Mouse (Mus musculus): ENCODE measurements around the gene Chmp2b. TPM values are rescaled to one million over a fixed set of nuclear protein-coding genes. Genes with fewer than 3 reads are reported as not detected.

Chmp2b gene
- polyA plus RNA-seq, 1 experiment from 2014 or later: 153 TPM

DNA sequence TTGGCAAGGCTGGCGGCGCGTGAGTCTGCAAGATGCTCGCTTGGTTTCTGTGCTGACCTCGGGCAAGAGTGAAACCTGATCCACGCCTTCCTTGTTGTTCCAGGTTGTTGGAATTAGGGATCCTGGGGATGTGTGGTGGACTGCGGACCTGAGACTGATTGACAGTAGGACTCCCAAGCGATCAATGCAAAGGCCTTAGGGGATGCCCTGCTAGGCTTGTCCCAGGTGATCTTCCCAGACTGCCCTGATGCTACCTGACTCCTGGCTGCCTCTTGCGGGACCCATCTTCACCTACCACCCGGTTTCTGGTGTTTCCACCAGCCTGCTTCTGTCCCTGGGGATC lies 309 bp upstream of the Chmp2b start:
- peak overlapping the region; percentile 88 for H3K4me3 ChIP-seq (replicated peaks; ENCODE audit: low read length)
- peak overlapping the region; percentile 75 for H3K27ac ChIP-seq
- DNase-seq (ENCODE audit: low spot score) (no peak), ATAC-seq (ENCODE audit: low FRiP score) (peak; percentile 72)
- peak overlapping the region; percentile 59 for H3K4me2 ChIP-seq (replicated peaks)
- 0% methylated on average over 10 of the region's 10 CpGs for WGBS
- peak overlapping the region; percentile 86 for H3K9ac ChIP-seq
- no peaks in the 10 kb centered on the region for H3K36me3 ChIP-seq (replicated peaks; ENCODE audit: control insufficient read depth, insufficient read depth)
- H3K4me1 ChIP-seq (replicated peaks; ENCODE audit: control insufficient read depth, insufficient read depth, low read length): 0 out of 2 replicates have a peak, but pooled peaks cover 10% of the 10 kb centered on the region
- no peaks in the 10 kb centered on the region for H3K9me3 ChIP-seq (ENCODE audit: control insufficient read depth, low read length)
- H3K27me3 ChIP-seq (ENCODE audit: control insufficient read depth, insufficient read depth, low read length): no peaks in the 10 kb centered on the region

DNA sequence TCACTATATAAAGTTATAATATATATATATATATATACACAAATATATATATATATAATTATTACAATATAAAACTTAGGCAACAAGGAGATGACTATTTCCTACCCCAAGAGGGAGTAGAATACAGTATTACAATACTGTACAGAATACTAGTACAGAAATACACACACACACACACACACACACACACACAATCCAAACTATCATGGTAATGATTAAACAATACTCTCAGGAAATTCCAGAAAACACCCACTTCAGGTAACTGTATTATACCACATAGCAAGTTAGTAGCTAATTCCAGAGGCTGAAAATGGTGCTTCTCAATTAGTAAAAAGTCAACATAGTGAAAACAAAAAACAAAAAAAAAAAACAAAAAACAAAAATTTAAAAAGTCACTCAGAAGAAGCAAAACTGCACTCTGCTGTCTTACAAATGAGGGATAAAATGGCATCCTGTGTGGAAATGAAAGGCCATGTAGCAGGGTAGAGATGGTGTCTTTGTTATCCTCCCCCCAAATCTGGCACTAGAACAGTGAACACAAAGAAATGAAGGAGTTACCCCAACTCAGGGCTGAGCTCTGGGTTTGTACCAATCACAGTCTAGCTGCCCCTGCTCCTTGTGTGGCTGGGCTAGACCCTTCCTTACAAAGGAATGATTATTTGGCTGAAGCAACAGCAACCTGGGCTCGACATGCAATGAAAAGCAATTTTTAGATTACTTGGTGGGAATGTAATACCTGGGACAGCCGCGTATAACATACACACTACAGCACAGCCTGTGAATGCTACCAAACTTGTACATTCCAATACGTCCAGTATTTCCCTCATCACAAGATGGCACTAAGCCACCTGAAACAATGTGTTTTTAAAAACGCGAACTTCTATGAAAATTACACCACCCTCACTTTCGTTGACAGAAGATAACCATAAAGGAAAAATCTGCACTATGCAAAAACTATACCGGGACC lies 1.2 kb downstream of the Chmp2b start:
- peak; percentile 58 for DNase-seq (ENCODE audit: low spot score)
- ATAC-seq (ENCODE audit: low FRiP score): peak; percentile 18; the same call in 1 of the 2 replicates
- Histone ChIP-seq H3K4me2 (replicated peaks) (peak overlapping the region; percentile 59), H3K27me3 (ENCODE audit: control insufficient read depth, insufficient read depth, low read length) (no peaks in the 10 kb centered on the region), H3K4me1 (replicated peaks; ENCODE audit: control insufficient read depth, insufficient read depth, low read length) (0 out of 2 replicates have a peak, but pooled peaks cover 10% of the 10 kb centered on the region), H3K4me3 (replicated peaks; ENCODE audit: low read length) (peak overlapping the region; percentile 88), H3K27ac (peak overlapping the region; percentile 75), H3K9ac (peak overlapping the region; percentile 86), H3K36me3 (replicated peaks; ENCODE audit: control insufficient read depth, insufficient read depth) (no peaks in the 10 kb centered on the region), H3K9me3 (ENCODE audit: control insufficient read depth, low read length) (no peaks in the 10 kb centered on the region)
- 16% methylated on average over 8 of the region's 8 CpGs for WGBS

DNA sequence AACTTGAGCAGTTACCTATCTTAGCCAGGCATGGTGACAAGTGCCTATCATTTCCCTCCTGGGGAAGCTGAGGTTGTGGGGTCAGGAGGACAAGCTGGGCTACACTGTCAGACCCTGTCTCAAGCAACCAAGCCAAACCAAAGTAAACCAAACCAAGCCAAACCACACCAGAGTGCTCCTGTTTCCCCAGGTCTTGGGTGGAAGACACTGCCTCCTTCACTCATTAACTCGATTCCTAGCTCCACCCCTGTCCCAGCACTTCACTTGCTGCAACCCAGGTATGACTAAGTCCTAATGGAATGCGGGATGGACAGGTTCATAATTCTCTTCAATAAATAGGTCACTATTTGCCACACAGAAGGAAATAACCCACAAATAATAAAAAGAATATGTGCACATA lies 2.9 kb downstream of the Chmp2b start:
- Histone ChIP-seq H3K27me3 (ENCODE audit: control insufficient read depth, insufficient read depth, low read length) (no peaks in the 10 kb centered on the region), H3K9ac (no peak overlapping the region), H3K4me2 (replicated peaks) (peak overlapping the region; percentile 41), H3K9me3 (ENCODE audit: control insufficient read depth, low read length) (no peaks in the 10 kb centered on the region), H3K4me3 (replicated peaks; ENCODE audit: low read length) (0 out of 2 replicates have a peak overlapping the region, but pooled peaks have one; percentile 88), H3K27ac (no peak overlapping the region), H3K36me3 (replicated peaks; ENCODE audit: control insufficient read depth, insufficient read depth) (no peaks in the 10 kb centered on the region), H3K4me1 (replicated peaks; ENCODE audit: control insufficient read depth, insufficient read depth, low read length) (0 out of 2 replicates have a peak, but pooled peaks cover 10% of the 10 kb centered on the region)
- DNase-seq (ENCODE audit: low spot score) (no peak), ATAC-seq (ENCODE audit: low FRiP score) (no peak)
- WGBS: 84% methylated on average over 2 of the region's 2 CpGs

DNA sequence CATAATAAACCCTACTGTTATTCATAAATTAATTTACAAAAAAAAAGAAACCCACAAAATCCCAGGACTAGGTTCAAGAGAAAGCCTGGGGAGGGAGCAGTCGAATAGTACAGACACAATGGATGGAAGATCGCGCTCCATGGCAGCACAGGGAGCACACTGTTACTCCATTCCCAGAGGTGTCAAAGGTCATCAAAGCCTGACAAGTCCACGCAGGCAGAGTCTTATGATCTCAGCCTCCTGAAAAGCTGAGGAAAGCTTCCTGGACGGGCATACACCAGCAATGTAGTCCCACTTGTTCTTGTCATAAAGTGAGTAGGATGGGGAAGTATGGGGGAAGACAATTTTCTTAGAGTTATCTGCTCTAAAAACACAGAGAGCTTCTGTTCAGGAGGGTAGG lies 5.2 kb downstream of the Chmp2b start:
- DNase-seq (ENCODE audit: low spot score) (no peak), ATAC-seq (ENCODE audit: low FRiP score) (no peak)
- Histone ChIP-seq H3K36me3 (replicated peaks; ENCODE audit: control insufficient read depth, insufficient read depth) (no peaks in the 10 kb centered on the region), H3K4me1 (replicated peaks; ENCODE audit: control insufficient read depth, insufficient read depth, low read length) (0 out of 2 replicates have a peak, but pooled peaks cover 10% of the 10 kb centered on the region), H3K4me2 (replicated peaks) (no peak overlapping the region), H3K4me3 (replicated peaks; ENCODE audit: low read length) (no peak overlapping the region), H3K9ac (no peak overlapping the region), H3K9me3 (ENCODE audit: control insufficient read depth, low read length) (no peaks in the 10 kb centered on the region), H3K27me3 (ENCODE audit: control insufficient read depth, insufficient read depth, low read length) (no peaks in the 10 kb centered on the region), H3K27ac (no peak overlapping the region)
- 62% methylated on average over 5 of the region's 5 CpGs for WGBS

DNA sequence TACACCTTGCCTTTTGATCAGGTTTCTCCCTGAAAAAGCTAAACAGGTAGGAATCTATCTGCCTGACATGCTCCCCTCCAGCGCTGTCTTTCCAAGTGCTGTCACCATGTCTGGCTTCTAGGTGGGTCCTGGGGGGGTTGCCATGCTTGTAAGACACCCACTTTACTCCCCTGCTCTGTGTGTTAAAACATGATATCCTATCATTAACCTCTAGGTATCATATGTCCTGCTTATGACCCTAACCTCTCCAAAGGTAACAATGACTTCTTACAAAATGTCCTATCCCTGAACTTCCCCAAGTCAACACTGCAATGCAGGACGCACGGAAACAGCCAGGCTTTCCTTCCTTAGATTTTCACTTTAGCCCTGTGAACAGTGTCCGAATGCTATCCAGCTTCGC lies 8.3 kb downstream of the Chmp2b start:
- 91% methylated on average over 5 of the region's 5 CpGs for WGBS
- ATAC-seq (ENCODE audit: low FRiP score): no peak

DNA sequence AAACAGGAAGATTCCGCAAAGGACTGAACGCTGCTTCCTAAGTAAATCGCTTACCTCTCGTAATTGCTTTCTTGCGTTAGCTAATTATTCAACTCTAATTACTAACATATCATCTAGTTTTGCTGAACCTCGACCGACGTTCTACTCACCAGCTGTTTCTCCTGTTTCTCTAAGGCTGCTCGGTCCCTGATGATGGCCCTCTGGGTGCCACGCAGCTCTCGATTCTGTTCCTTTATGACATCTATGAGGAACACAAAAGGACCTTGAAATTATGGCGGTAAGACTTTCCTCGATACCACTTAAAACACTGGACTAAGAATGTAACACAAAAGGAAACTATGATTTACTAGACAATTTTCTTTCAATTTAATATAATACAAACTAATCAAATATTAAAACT lies 11.7 kb downstream of the Chmp2b start:
- Histone ChIP-seq H3K9ac (no peak overlapping the region), H3K9me3 (ENCODE audit: control insufficient read depth, low read length) (no peaks in the 10 kb centered on the region), H3K4me1 (replicated peaks; ENCODE audit: control insufficient read depth, insufficient read depth, low read length) (no peaks in the 10 kb centered on the region), H3K27ac (no peak overlapping the region), H3K4me3 (replicated peaks; ENCODE audit: low read length) (no peak overlapping the region), H3K27me3 (ENCODE audit: control insufficient read depth, insufficient read depth, low read length) (no peaks in the 10 kb centered on the region), H3K4me2 (replicated peaks) (0 out of 2 replicates have a peak overlapping the region, but pooled peaks have one; percentile 4), H3K36me3 (replicated peaks; ENCODE audit: control insufficient read depth, insufficient read depth) (peaks cover 11% of the 10 kb centered on the region)
- WGBS: 74% methylated on average over 13 of the region's 13 CpGs
- ATAC-seq (ENCODE audit: low FRiP score): no peak
- DNase-seq (ENCODE audit: low spot score): no peak

More for the DNA sequence above, 8.3 kb downstream of the Chmp2b start:
- Histone ChIP-seq H3K36me3 (replicated peaks; ENCODE audit: control insufficient read depth, insufficient read depth) (no peaks in the 10 kb centered on the region; the same call in 1 of the 2 replicates), H3K4me2 (replicated peaks) (no peak overlapping the region), H3K27me3 (ENCODE audit: control insufficient read depth, insufficient read depth, low read length) (no peaks in the 10 kb centered on the region), H3K9me3 (ENCODE audit: control insufficient read depth, low read length) (no peaks in the 10 kb centered on the region), H3K4me3 (replicated peaks; ENCODE audit: low read length) (no peak overlapping the region), H3K27ac (no peak overlapping the region), H3K9ac (no peak overlapping the region), H3K4me1 (replicated peaks; ENCODE audit: control insufficient read depth, insufficient read depth, low read length) (0 out of 2 replicates have a peak, but pooled peaks cover 1% of the 10 kb centered on the region)
- no peak for DNase-seq (ENCODE audit: low spot score)

DNA sequence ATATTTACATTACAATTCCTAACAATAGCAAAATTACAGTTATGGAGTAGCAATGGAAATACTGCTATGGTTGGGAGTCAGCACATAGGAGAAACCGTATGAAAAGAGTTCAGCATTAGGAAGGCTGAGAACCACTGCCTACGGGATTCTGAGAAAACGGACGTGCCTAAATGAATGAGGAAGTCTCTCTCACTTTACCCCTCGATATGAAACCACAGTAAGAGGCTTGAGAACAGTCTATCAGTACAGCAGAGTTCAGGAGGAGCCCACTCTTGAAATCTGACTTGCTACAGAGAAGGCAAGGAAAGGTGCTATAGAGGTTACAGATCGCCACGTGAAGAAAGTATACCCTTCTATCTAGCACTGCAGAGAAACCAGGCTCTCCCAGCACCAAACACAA lies 13.6 kb downstream of the Chmp2b start:
- ATAC-seq (ENCODE audit: low FRiP score) (no peak), DNase-seq (ENCODE audit: low spot score) (no peak)
- no peaks in the 10 kb centered on the region for H3K9me3 ChIP-seq (ENCODE audit: control insufficient read depth, low read length)
- no peak overlapping the region for H3K4me3 ChIP-seq (replicated peaks; ENCODE audit: low read length)
- H3K4me2 ChIP-seq (replicated peaks): no peak overlapping the region
- H3K36me3 ChIP-seq (replicated peaks; ENCODE audit: control insufficient read depth, insufficient read depth): peaks cover 29% of the 10 kb centered on the region
- whole genome bisulfite sequencing: 92% methylated on average over 7 of the region's 7 CpGs
- no peaks in the 10 kb centered on the region for H3K4me1 ChIP-seq (replicated peaks; ENCODE audit: control insufficient read depth, insufficient read depth, low read length)
- no peaks in the 10 kb centered on the region for H3K27me3 ChIP-seq (ENCODE audit: control insufficient read depth, insufficient read depth, low read length)
- H3K27ac ChIP-seq: no peak overlapping the region
- no peak overlapping the region for H3K9ac ChIP-seq

DNA sequence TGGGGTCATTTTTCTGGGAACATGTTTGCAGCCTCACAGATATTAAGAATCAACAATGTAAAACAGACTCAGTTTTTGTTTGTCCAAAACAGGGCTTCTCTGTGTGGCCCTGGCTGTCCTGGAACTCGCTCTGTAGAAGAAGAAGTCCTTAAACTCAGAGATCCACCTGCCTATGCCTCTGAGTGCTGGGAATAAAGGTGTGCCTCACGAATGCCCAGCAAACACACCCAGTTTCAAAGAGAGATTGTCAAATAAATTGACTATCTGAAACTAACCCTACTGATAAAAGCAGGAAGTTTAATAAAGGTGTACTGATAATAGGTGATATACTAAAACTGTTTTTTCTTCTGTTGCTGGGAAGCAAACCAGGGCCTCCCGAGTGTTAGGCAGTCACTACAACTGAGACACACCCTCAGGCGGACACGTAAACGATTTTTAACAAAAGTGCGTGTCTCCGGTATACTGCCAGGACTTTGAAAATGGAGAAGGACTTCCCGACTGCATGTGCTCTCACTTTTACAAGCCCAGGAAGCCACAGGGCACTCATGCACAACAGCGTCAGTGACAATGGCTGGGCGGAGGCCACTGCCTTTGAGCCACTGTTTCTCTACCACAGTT lies 18.7 kb downstream of the Chmp2b start:
- H3K4me1 ChIP-seq (replicated peaks; ENCODE audit: control insufficient read depth, insufficient read depth, low read length): no peaks in the 10 kb centered on the region
- no peak for DNase-seq (ENCODE audit: low spot score)
- ATAC-seq (ENCODE audit: low FRiP score): no peak
- H3K4me2 ChIP-seq (replicated peaks): no peak overlapping the region
- H3K9me3 ChIP-seq (ENCODE audit: control insufficient read depth, low read length): no peaks in the 10 kb centered on the region
- WGBS: 85% methylated on average over 11 of the region's 11 CpGs
- peaks cover 51% of the 10 kb centered on the region for H3K36me3 ChIP-seq (replicated peaks; ENCODE audit: control insufficient read depth, insufficient read depth)
- H3K4me3 ChIP-seq (replicated peaks; ENCODE audit: low read length): no peak overlapping the region
- H3K9ac ChIP-seq: no peak overlapping the region
- no peak overlapping the region for H3K27ac ChIP-seq
- no peaks in the 10 kb centered on the region for H3K27me3 ChIP-seq (ENCODE audit: control insufficient read depth, insufficient read depth, low read length)

DNA sequence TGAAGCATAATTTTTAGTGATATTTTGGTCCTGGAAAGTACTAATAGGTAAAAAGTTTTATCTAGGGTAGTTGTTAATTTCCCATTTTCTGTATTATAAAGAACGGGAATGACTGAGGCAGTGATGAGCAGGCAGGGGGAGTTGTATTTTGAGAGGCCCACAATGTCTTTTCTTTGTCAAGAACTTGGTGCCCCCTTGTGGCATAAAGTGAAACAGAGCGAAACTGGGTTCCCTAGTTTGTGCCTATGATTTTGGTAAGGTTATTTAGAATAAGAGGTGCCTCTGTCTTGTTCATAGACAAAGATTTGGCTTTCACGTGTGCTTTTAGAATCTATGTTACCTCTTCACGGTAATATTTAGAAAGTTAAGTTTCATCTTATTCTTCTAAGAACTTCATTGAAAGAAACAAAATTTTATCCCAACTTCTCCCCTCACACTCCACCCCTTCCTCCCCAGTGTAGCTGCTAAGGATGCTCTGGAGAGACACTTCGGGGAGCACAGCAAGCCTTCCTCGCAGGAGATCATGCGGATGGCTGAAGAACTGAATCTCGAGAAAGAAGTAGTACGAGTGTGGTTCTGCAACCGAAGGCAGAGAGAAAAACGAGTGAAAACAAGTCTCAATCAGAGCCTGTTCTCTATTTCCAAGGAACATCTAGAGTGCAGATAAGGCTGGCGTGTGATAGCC lies 29.1 kb downstream of the Chmp2b start:
- WGBS: 28% methylated on average over 12 of the region's 12 CpGs
- H3K9ac ChIP-seq: no peak overlapping the region
- H3K4me3 ChIP-seq (replicated peaks; ENCODE audit: low read length): no peak overlapping the region
- no peak overlapping the region for H3K27ac ChIP-seq
- no peaks in the 10 kb centered on the region for H3K4me1 ChIP-seq (replicated peaks; ENCODE audit: control insufficient read depth, insufficient read depth, low read length)
- no peak overlapping the region for H3K4me2 ChIP-seq (replicated peaks)
- H3K36me3 ChIP-seq (replicated peaks; ENCODE audit: control insufficient read depth, insufficient read depth): peaks cover 6% of the 10 kb centered on the region; the same call in 1 of the 2 replicates
- ATAC-seq (ENCODE audit: low FRiP score) (no peak), DNase-seq (ENCODE audit: low spot score) (peak; percentile 63)
- H3K9me3 ChIP-seq (ENCODE audit: control insufficient read depth, low read length): no peaks in the 10 kb centered on the region
- H3K27me3 ChIP-seq (ENCODE audit: control insufficient read depth, insufficient read depth, low read length): no peaks in the 10 kb centered on the region
